Mouse (Mus musculus) monocyte, adult 5-6 weeks (primary cell): ENCODE data around the gene 5330417H12Rik. TPM values are rescaled to one million over a fixed set of nuclear protein-coding genes. Genes with fewer than 3 reads are reported as not detected.

ENCODE experiments used
- ATAC-seq: fragments of 153-309, 156-312 bp; replicated peaks from 2 replicates; pipeline ENCODE4 v1.8.0; 2017; ENCODE audit warnings: mild to moderate bottlenecking; ENCODE audit not compliant: low TSS enrichment, insufficient number of reproducible peaks, severe bottlenecking, poor library complexity, low FRiP score
- total RNA-seq: library from RNA; stranded (forward); fragments of 200-1000, 200-491, 200-594 nt; gene quantifications from 3 replicates; pipeline ENCODE4 v1.2.3, GENCODE M21; 2017

The 5330417H12Rik gene
- not detected in 3 replicates for total RNA-seq

DNA sequence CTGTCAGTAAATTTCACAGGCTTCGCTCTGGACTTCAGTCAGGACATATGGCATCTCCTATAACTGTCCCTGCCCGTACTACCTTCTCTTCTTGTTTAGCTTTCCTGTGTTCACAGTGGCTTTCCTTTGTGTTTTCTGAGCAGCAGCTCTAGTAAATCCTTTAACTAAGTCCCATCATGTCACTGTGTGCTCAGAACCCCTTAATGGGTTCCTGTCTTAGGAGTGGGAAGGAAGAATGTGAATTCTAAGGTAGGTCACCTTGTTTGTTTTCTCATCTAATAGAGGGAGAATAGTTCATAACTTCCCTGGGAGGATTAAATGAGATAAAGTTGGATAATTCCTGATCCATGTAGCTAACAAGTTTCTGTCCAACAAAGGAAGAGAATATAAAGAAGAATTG lies at the start of gene 5330417H12Rik:
Gene 5330417H12Rik (minus strand): TSS at position 101 of the 400 bp plus-strand sequence.
- ATAC-seq, result no peak

DNA sequence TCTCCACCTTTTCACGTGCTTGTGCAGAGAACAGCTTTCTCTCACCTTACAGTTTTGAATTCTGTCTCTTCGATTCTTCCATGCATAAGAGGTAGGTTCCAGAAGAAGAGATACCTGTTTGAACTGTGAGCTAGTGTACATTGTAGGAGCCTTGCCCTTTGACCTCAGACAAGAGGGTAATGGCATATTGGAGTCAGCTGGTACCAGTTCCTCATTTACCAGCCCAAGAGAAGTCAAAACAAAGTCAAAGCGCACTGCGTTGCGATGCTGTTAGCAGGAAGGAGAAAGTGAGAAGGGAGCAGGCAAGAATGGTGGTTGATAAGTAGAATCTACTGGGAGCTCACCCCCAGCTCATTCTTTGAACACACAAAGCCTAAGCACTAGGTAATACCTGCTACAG lies 43.6 kb upstream of the 5330417H12Rik start:
- peak; percentile 50; the same call in 1 of the 2 replicates for ATAC-seq

DNA sequence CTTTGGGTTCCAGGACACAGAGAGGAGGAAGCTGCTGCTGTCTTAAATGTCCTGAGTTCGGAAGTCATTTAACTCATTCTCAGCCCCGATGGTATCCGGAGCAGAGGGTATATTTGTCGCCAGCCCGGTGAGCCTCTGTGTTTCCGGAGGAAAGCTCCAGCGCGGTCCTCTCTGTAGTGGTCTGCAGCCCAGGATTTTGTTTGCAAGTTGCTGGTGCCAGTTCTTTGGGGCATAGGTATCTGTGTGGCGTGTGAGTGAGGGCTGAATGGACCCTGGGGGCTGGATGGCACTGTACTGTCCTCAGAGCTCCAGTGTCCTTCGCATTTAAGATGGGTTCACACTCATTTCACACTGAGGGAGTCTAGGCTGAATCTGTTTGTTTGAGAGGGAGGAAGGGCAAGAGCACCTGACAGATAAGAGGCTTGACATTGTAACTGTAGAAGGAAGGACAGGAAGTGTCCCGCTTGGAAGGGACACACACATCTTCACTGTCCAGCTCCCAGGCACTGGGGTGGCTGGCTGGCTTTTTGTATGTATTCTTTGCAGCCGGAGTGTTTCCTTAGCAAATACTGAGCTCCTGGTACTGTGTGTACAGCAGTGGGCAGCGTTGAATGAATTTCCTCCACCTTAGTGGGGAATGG lies 41.4 kb upstream of the 5330417H12Rik start:
- no peak for ATAC-seq

DNA sequence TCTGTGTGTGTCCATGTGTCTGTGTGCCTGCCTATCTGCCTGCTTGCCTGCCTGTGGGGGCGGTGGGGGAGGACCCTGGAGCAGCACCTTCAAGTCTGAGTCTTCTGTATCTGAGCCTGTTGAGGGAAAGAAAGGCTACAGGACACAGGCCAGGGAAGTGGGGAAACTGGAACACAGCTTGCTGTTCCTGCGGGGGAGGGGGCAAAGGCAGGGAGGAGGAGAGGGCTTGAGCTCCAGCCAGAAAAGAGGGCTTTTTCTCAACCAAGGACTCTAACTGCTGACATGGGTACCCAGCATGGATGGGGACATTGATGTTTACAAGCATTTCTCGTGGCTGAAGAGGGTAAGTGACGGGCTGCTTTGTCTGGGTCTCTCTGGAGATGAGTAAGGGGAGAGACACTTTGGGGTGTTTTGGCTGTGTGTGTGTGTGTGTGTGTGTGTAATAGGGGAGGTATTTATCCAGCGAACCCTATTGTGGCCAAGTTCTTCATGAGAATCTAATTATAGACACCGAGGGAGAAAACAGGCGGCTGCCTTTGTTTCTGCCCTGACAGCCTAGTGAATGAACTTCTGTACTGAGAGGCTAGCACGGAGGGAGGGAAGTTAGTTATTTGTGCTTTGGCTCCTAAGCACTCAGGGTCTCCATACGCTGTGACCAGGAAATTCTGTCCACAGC lies 40.8 kb upstream of the 5330417H12Rik start:
- no peak for ATAC-seq

DNA sequence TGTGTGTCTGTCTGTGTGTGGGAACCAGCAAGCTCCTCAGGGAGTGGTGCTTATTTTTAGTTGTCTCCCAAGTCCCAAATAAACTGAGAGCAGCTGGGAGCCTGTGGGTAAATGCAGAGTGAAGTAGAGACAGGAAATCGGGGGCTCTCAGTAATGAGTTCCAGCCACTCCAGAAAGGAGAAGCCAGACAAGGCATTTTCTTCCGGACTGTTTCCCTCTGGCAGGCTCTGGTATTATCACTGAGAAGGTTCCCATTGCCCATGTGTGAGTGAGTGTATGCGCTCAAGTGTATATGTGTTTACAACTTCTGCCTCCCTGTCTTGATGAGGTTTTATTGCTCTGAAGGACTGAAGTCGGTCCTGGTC lies 40.2 kb upstream of the 5330417H12Rik start:
- ATAC-seq, result no peak

DNA sequence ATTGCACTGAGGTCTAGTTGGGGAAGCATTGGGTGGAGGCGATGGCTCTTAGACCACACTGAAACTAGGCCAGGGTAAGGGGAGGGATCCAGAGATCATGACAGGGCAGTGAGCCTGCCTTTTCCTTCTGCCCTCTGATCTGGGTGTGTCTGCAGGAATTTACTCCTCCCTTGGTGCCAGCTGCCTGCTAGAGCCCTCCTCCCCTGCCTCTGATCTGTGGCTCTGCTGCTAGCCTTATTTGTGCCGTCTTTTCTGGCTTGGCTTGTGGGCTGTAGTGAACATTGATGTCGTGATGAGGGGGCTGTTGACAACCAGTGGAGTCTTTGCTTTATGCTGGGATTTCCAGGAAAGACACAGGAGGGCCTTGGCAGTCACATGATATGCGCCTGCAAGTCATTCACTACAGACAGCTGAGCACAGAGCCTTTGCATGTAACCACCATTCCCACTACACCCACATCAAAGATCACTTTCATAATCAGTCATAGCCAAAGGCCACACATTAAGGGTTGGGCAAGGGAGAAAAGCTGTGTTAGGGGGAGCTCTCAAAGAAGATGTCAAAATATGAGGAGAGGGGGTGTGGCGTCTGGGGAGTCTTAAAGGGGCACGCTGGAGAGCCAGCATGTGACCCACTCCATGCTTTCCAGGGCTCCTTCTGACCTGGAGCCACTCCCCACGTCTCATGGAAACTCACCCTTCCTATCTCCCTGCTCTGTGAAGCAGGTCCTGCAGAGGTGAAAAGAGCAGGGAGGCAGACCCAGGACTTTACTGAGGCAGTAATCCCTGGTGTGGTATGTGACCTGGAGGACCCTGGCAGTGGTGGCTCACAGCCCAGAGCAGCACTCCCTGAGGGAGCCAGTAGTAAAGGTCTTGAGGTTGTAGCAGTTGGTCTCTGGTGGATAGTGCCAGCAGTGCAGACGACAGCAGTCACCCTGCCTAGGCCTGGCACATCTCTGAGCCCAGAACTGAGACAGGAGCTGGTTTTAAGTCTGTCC lies 39.4 kb upstream of the 5330417H12Rik start:
- no peak for ATAC-seq

DNA sequence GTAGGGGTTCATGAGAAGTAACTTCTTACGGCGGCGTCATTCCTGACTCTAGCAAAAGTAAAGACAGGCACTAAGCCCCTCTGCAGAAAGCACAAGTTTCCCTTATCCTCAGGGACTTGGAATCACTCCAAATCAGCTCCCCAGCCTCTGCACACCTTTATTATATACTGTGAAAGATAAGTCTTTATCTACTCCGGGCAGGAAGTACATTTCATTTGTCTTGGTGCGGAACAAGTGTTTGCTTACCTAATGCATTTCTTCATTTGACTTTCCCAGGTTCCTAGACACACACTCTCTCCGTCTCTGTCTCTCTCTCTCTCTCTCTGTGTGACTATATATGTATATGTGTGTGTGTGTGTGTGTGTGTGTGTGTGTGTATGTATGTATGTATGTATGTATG lies 38.7 kb upstream of the 5330417H12Rik start:
- no peak for ATAC-seq

DNA sequence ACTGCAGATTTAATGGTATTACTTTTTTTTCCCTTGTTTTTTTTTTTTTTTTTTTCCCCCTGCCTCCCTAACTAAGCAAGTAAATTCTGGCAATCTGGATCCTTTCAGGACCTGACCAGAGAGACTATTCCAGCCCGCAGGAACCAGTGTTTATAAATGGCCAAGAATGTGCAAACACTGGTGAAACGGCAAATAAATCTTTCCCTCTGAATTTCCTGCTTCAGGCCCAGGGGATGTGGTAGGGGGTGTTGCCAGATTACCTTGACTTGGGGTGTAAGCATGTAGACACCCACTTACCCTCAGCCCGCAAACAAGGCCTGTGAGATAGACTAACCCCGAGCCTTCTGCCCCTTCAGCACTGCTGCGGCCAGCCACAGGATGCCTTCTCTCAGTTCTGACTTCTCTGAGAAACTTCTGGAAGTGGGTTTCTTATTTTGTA lies 36.9 kb upstream of the 5330417H12Rik start:
- ATAC-seq, result no peak

DNA sequence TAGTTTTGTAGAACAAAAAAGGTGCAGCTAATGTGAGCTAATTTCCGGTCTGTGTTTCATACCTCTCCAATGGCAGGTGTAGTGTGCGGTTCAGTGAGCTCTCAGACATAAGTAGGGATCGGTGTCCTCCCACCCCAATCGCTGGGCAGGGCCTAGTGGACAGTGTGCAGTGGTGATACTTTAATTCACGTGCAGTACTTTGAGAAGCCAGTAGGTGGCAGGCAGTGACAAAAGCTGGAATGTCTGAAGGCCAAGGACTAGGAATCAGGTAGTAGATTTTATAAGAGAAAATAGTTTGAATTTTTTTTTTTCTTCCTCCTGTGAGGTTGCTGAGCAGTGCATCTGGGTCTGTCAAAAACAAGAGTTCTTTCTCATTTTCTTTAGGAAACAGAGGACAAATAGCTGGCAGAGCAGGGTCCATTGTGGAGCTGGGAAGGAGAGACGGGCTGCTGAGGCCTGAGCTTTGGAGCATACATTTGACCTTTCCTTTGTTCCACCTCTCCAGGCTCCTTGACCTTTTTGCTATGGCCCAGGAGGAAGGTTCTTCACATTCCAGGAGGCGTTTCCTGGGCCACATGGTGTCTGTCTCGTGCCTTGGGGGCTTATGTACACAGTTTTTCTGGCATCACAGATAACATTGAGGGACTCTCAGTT lies 36.4 kb upstream of the 5330417H12Rik start:
- ATAC-seq, result peak; percentile 72

DNA sequence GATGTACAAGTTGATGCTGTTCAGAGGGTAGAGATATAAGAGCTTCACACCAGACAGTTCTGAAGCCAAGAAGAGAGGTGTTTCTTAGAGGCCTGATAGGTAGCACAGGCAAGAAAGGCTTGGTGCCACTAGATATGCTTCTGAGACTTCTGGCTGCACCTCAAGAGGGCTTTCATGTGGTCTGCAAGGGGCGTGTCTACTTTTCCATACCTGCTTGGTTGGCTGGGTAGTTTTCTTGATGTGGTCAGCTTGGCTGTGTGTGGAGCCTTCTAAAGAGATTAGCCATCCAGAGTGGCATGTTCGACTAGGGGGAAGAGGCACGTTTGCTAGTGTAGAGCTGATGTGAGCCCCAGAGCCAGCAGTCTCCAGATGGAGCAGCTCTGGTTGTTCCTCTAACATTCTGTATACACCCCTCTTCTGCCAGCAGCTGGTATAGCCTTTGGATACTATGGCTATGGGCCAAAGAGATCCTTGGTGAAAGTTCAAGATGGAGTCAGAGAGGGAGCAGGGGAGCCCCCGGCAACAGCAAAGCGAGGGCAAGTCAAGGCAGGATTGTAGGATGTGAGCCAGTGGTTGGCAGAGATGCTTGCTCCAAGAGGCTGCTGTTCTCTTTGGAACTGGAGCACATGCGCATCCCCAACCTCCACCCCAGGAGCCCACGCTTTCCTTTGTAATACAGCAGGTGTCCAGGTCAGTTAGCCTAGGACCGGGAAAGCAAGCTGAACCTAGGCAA lies 34.4 kb upstream of the 5330417H12Rik start:
- ATAC-seq, result no peak

DNA sequence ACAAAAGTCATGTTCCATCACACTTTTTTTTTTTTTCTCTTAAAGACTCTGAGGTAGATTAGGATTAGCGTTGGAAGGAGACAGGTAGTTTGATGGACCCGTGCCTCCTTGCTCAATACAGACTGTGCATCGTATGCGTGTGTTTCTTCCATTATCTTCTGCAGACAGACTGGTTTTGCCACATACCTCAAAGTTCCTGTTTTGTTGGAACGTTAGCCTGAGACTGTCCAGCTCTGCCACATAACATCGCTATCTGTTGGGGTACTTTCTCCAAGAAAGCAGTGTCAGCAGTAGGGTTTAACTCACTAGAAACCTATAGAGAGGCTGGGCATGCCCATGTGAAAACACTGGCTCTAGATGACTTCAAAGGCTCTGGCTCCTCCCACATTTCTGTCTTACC lies 31.5 kb upstream of the 5330417H12Rik start:
- no peak for ATAC-seq

DNA sequence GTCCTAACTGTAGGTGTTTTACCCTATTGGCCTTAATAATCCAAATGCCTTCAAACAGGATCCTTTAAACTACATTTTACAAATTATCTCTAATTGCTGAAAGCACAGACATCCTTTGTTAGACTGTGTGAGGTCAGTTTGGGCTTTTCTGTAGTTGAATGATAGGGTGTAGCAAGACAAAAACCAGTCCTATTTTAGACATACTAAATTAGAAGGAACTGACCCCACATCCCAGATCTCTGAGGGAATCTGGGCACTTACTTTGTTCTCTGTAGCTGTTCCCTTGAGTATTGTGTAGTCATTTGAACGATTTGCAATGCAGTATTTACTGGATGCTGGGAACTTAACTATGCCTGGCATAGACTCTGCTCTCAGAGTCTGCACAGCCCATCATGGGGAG lies 26.9 kb upstream of the 5330417H12Rik start:
- ATAC-seq, result no peak

DNA sequence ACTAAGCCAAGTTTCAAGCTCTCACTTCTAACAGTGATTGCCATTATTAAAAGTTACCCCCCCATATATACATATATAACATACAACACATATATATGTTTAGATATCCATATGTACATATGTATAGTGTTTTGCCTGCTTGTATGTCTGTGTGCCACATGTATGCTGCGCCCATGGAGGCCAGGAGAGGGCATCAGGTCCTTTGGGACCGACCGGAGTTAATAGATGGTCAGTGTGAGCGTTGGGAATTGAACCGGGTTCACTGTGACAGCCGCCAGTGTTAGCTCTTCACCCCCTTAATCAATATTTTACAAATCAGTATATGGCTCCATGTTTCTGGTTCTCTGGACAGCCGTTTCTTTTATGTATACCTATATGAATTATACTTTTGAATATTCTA lies 25.0 kb upstream of the 5330417H12Rik start:
- ATAC-seq, result no peak

DNA sequence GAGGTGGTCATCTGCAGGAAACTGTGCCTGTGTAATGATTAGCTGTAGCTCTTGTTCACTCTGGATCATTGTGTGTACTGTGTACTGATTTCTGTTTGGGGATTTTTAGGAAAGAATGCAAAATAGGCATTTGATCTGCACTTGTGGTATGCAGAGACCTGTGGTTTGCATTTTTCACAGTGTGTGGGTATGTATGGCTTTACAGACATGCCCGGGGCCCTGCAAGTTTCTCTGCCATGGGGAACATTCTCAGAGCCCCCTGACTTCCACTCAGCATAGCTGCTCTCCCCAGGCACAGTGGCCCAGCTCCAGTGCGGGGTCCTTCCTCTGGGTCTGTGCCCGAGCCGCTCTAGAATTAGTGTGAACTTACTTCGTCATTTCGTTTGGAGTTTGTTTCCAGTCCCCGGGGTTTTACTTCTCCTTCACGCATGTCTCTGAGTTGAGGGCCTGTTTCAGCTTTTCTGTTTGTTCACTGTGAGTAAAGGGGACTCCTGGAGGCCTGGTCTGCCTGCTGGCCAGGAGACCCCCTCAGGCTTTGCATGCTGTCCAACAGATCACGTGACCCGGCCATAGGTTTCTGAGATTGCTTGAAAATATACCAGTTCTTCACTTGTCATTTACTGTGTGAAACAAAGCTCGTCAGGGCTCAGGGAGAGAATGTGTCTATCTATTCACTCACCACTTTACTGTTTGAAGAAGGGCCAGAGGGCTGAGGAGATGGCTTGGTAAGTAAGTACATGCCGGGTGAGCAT lies 24.2 kb upstream of the 5330417H12Rik start:
- no peak for ATAC-seq

DNA sequence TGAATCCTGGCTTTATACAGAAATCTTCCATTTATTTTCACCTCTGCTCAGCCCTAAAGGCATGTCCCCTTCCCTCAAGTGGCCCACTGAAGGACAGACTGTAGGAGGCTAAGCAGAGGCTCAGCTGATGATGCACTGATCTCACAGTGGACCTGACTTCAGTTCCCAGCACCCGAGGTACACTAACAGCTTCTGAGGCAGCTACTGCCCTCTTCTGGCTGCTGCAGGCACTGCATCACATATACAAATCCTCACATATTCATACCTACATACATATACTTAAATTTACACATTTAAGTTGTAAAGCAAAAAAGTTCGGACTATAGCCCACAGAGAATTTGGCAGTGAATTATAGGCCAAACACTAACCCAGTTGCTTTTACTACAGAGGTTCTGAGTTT lies 20.0 kb upstream of the 5330417H12Rik start:
- no peak for ATAC-seq

DNA sequence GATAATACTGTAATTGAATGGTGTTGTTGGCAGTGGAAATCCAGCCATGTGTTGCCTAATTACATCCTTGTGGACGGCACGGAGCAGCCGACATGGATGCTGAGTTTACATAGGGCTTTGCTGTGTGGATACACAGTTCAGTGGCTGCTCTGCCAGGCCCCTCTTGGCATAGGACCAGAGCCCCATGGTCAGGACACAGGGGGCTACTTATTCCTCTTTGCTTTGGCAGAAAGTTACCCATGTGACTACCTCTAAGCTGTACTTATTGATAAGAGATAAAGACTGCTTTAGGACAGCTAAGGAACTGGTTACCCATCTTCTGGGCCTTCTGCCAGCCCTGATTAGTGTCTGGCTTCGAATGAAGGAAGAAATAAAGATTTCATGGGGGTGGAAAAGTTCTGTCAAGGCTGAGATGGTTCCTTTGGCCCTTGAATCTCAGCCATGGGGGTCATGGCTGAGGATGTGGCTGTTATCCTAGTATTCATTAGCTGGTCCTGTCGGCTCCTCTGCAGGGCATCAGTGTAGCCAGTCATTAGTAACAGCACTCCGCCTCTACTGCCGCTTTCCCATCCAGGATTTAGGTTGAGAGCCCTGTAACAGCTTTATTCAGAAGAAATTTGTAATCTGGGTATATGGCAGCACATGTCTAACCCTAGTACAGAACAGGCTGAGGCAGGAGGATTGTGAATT lies 17.8 kb upstream of the 5330417H12Rik start:
- no peak for ATAC-seq

DNA sequence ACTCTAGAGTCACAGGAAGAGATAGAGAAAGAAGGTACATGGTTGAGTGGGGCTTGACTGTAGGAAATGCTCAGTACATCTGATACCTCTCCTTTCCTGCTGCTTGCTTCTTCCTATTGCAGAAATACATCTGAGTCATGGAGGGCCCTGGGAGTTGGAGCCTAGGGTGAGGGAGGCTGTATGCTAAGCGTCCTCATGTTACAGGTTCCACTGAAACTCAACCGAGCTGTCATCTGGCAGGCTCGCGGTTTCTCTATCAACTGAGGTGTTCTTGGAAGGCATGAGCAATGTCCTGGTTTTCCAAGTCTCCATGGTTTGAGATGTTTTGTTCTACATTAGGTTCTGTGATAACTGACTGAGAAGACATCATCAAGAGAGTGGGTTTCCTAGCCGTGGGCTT lies 13.1 kb upstream of the 5330417H12Rik start:
- ATAC-seq, result no peak
